Mouse (Mus musculus) kidney, postnatal 0 days (tissue): ENCODE measurements around the gene Lrrk1. TPM values are rescaled to one million over a fixed set of nuclear protein-coding genes. Genes with fewer than 3 reads are reported as not detected.
A peak's percentile ranks its signal among the peaks of the same experiment; 100 is the strongest.

Experiments
- ATAC-seq: fragments of 200-750 bp; cut with Nextera tagmentation; replicated peaks from 2 replicates; pipeline ENCODE4 v1.8.0; 2017; ENCODE audit warnings: low read depth, moderate number of reproducible peaks, moderate TSS enrichment, moderate library complexity; ENCODE audit not compliant: low FRiP score
- DNase-seq: peaks from one replicate; pipeline ENCODE4 v3.0.0-alpha.2; 2016; ENCODE audit warnings: low spot score
- H3K27ac ChIP-seq: fragments of 300-500 bp; sonication (generic); 2 replicates; pipeline ENCODE4 v1.5.1; 2014; ENCODE audit warnings: mild to moderate bottlenecking
- H3K27me3 ChIP-seq: fragments of 300-500 bp; sonication (generic); 2 replicates; pipeline ENCODE4 v1.6.1; 2014; ENCODE audit warnings: low read length, mixed read lengths; ENCODE audit not compliant: insufficient read depth
- H3K36me3 ChIP-seq: fragments of 300-500 bp; sonication (generic); 2 replicates; pipeline ENCODE4 v1.6.1; 2014; ENCODE audit warnings: low read length, mixed read lengths; ENCODE audit not compliant: insufficient read depth
- H3K4me1 ChIP-seq: fragments of 300-500 bp; sonication (generic); replicated peaks from 2 replicates; pipeline ENCODE4 v1.6.1; 2014; ENCODE audit warnings: antibody characterized with exemption, low read length, mixed read lengths; ENCODE audit not compliant: insufficient read depth
- H3K4me2 ChIP-seq: fragments of 300-500 bp; sonication (generic); 2 replicates; pipeline ENCODE4 v1.6.1; 2014; ENCODE audit warnings: mild to moderate bottlenecking, low read length, moderate library complexity, mixed read lengths
- H3K4me3 ChIP-seq: fragments of 300-500 bp; sonication (generic); replicated peaks from 2 replicates; pipeline ENCODE4 v1.5.1; 2014; ENCODE audit warnings: low read depth, low read length
- H3K9ac ChIP-seq: fragments of 300-500 bp; sonication (generic); 2 replicates; pipeline ENCODE4 v1.6.1; 2014; ENCODE audit warnings: low read depth, low read length
- H3K9me3 ChIP-seq: fragments of 300-500 bp; sonication (generic); replicated peaks from 2 replicates; pipeline ENCODE4 v1.6.1; 2016; ENCODE audit warnings: low read length, inconsistent platforms, mixed read lengths
- CTCF ChIP-seq: IDR thresholded peaks from 2 replicates; pipeline ENCODE4 v1.5.1; 2016; ENCODE audit warnings: antibody characterized with exemption, low read depth, mild to moderate bottlenecking, moderate library complexity
- WGBS: fragments of 180-500 bp; shearing (Covaris S2); extraction: QIAGEN DNeasy Blood & Tissue Kit; methylation state at CpG from one replicate; pipeline ENCODE4 v1.1.7; 2014; 5-methylcytosine and 5-hydroxymethylcytosine counted together
- polyA plus RNA-seq: library from polyadenylated mRNA; unstranded; fragments of >200 nt; fragmentation: Nextera tagmentation; extraction: Ambion mirVana; gene quantifications from 2 replicates; pipeline ENCODE4 v1.2.1, GENCODE M21; 2015

Lrrk1 gene
- polyA plus RNA-seq, 1 experiment from 2014 or later: 8.5 TPM

GRCm38 (mm10) chr7:66325419-66326053 is 62.6 kb downstream of the Lrrk1 start:
- Histone ChIP-seq H3K27me3 (no peaks in the 10 kb centered on the region), H3K4me3 (no peak overlapping the region), H3K4me2 (no peak overlapping the region), H3K9ac (no peak overlapping the region), H3K9me3 (no peaks in the 10 kb centered on the region), H3K4me1 (no peaks in the 10 kb centered on the region), H3K36me3 (peaks cover 5% of the 10 kb centered on the region; the same call in 1 of the 2 replicates), H3K27ac (no peak overlapping the region)
- DNase-seq (peak; percentile 74), ATAC-seq (no peak)
- TF ChIP-seq CTCF: no peak
- WGBS: 29% methylated on average over 3 of the region's 3 CpGs

GRCm38 (mm10) chr7:66323252-66324015 is 64.7 kb downstream of the Lrrk1 start:
- H3K9ac ChIP-seq: no peak overlapping the region
- no peak for TF ChIP-seq CTCF
- no peaks in the 10 kb centered on the region for H3K9me3 ChIP-seq
- no peak overlapping the region for H3K27ac ChIP-seq
- DNase-seq: no peak
- no peaks in the 10 kb centered on the region for H3K27me3 ChIP-seq
- no peak for ATAC-seq
- no peaks in the 10 kb centered on the region for H3K4me1 ChIP-seq
- H3K4me2 ChIP-seq: no peak overlapping the region
- H3K36me3 ChIP-seq: no peaks in the 10 kb centered on the region
- H3K4me3 ChIP-seq: no peak overlapping the region
- WGBS: 66% methylated on average over 9 of the region's 9 CpGs

- Histone ChIP-seq H3K4me3 (no peak overlapping the region), H3K4me1 (no peaks in the 10 kb centered on the region), H3K27me3 (no peaks in the 10 kb centered on the region), H3K36me3 (no peaks in the 10 kb centered on the region), H3K27ac (no peak overlapping the region), H3K9me3 (no peaks in the 10 kb centered on the region), H3K9ac (no peak overlapping the region), H3K4me2 (no peak overlapping the region)
- DNase-seq (peak; percentile 69), ATAC-seq (peak; percentile 78; the same call in 1 of the 2 replicates)
- no peak for TF ChIP-seq CTCF
- 41% methylated on average over 5 of the region's 5 CpGs for WGBS
These were observed 67.2 kb downstream of the Lrrk1 start for GRCm38 (mm10) chr7:66320996-66321395.

- Histone ChIP-seq H3K27ac (no peak overlapping the region), H3K4me2 (no peak overlapping the region), H3K9me3 (no peaks in the 10 kb centered on the region), H3K4me1 (no peaks in the 10 kb centered on the region), H3K9ac (no peak overlapping the region), H3K36me3 (no peaks in the 10 kb centered on the region), H3K4me3 (no peak overlapping the region), H3K27me3 (no peaks in the 10 kb centered on the region)
- DNase-seq: no peak
- no peak for ATAC-seq
- no peak for TF ChIP-seq CTCF
- WGBS: 80% methylated on average over 6 of the region's 6 CpGs
These were observed 70.0 kb downstream of the Lrrk1 start for GRCm38 (mm10) chr7:66318147-66318546.

GRCm38 (mm10) chr7:66310670-66311656 is 77.2 kb downstream of the Lrrk1 start:
- H3K9me3 ChIP-seq: no peaks in the 10 kb centered on the region
- no peak overlapping the region for H3K4me2 ChIP-seq
- no peak overlapping the region for H3K4me3 ChIP-seq
- 61% methylated on average over 26 of the region's 26 CpGs for WGBS
- no peaks in the 10 kb centered on the region for H3K4me1 ChIP-seq
- ATAC-seq (no peak), DNase-seq (peak; percentile 27)
- no peaks in the 10 kb centered on the region for H3K27me3 ChIP-seq
- TF ChIP-seq CTCF: no peak
- H3K9ac ChIP-seq: no peak overlapping the region
- H3K36me3 ChIP-seq: 0 out of 2 replicates have a peak, but pooled peaks cover 15% of the 10 kb centered on the region
- no peak overlapping the region for H3K27ac ChIP-seq
